Mouse (Mus musculus) gastrocnemius, postnatal 10 days (tissue): ENCODE data around the gene Il2. TPM values are rescaled to one million over a fixed set of nuclear protein-coding genes. Genes with fewer than 3 reads are reported as not detected.

Experiments
- total RNA-seq, 2 experiments: library from RNA; stranded (reverse); gene quantifications; 2 replicates each; pipeline ENCODE4 v1.2.3; 2021

Il2 gene
- total RNA-seq, 2 experiments from 2014 or later: not detected

Other genes starting within 250 kb of the Il2 start
- not detected for gene Adad1, start 62.4 kb downstream of the Il2 start, total RNA-seq
- not detected for gene Il21, start 106.7 kb upstream of the Il2 start, total RNA-seq
- gene Bbs12, start 186.6 kb upstream of the Il2 start, total RNA-seq: 1 to 10 TPM; 1.1 to 1.6 TPM
- 1 to 10 TPM in 1 of 2 experiments, under 1 TPM in 1; 0.63 to 1.5 TPM for gene Cetn4, start 186.7 kb upstream of the Il2 start, total RNA-seq
- 10 to 100 TPM; 15.9 to 17.5 TPM for gene Fgf2, start 222.4 kb upstream of the Il2 start, total RNA-seq